Mouse (Mus musculus) liver, embryonic 14.5 days (tissue): ENCODE measurements at regions not wholly inside any gene's neighbourhood (a gene's known extent, or its start where the extent isn't known, plus 50 kb on each side); places are given as distances from the start of the nearest gene placed in this dataset.

Experiments
- CTCF ChIP-seq: IDR thresholded peaks from 2 replicates; pipeline ENCODE4 v1.5.1; 2016; ENCODE audit warnings: antibody characterized with exemption, low read depth, control low read depth
- EP300 ChIP-seq: IDR thresholded peaks from 2 replicates; pipeline ENCODE4 v1.6.1; 2016; ENCODE audit warnings: antibody characterized with exemption, low read depth

GRCm38 (mm10) chr11:38191437-38191836, 955.7 kb upstream of the Tenm2 start:
- TF ChIP-seq EP300, result no peak
- no peak for TF ChIP-seq CTCF
